Mouse (Mus musculus) midbrain, embryonic 15.5 days (tissue): ENCODE data around the gene Cadps. TPM values are rescaled to one million over a fixed set of nuclear protein-coding genes. Genes with fewer than 3 reads are reported as not detected.

Source experiments
- ATAC-seq: fragments of 200-750 bp; cut with Nextera tagmentation; replicated peaks from 2 replicates; pipeline ENCODE4 v1.8.0; 2017; ENCODE audit warnings: moderate TSS enrichment
- H3K27ac ChIP-seq: fragments of 300-500 bp; sonication (generic); 2 replicates; pipeline ENCODE4 v1.5.1; 2015; ENCODE audit warnings: mild to moderate bottlenecking, inconsistent platforms
- H3K27me3 ChIP-seq: fragments of 300-500 bp; sonication (generic); replicated peaks from 2 replicates; pipeline ENCODE4 v1.6.1; 2015; ENCODE audit warnings: inconsistent platforms
- H3K36me3 ChIP-seq: fragments of 300-500 bp; sonication (generic); replicated peaks from 2 replicates; pipeline ENCODE4 v1.6.1; 2015; ENCODE audit warnings: inconsistent platforms
- H3K4me1 ChIP-seq: fragments of 300-500 bp; sonication (generic); 2 replicates; pipeline ENCODE4 v1.6.1; 2015; ENCODE audit warnings: inconsistent platforms
- H3K4me2 ChIP-seq: fragments of 300-500 bp; sonication (generic); 2 replicates; pipeline ENCODE4 v1.6.1; 2015; ENCODE audit warnings: inconsistent platforms, mild to moderate bottlenecking, moderate library complexity
- H3K4me3 ChIP-seq: fragments of 300-500 bp; sonication (generic); 2 replicates; pipeline ENCODE4 v1.5.1; 2015; ENCODE audit warnings: mild to moderate bottlenecking, inconsistent platforms
- H3K9ac ChIP-seq: fragments of 300-500 bp; sonication (generic); 2 replicates; pipeline ENCODE4 v1.6.1; 2015; ENCODE audit warnings: mild to moderate bottlenecking, inconsistent platforms
- H3K9me3 ChIP-seq: fragments of 300-500 bp; sonication (generic); 2 replicates; pipeline ENCODE4 v1.6.1; 2016; ENCODE audit warnings: inconsistent platforms
- WGBS: fragments of 180-500 bp; shearing (Covaris S2); methylation state at CpG from one replicate; pipeline ENCODE4 v1.1.7; 2015; ENCODE audit warnings: mixed read lengths; 5-methylcytosine and 5-hydroxymethylcytosine counted together
- polyA plus RNA-seq: library from polyadenylated mRNA; unstranded; fragments of >200 nt; fragmentation: Nextera tagmentation; extraction: Ambion mirVana; gene quantifications from 2 replicates; pipeline ENCODE4 v1.2.1, GENCODE M21; 2015

The Cadps gene
- polyA plus RNA-seq, 1 experiment from 2014 or later, result 43.8 TPM

GRCm38 (mm10) chr14:12818442-12818841 is 4.4 kb downstream of the Cadps start:
- Histone ChIP-seq H3K4me2 (no peak overlapping the region), H3K9ac (no peak overlapping the region), H3K27me3 (no peaks in the 10 kb centered on the region), H3K27ac (no peak overlapping the region), H3K4me3 (no peak overlapping the region), H3K4me1 (peaks cover 21% of the 10 kb centered on the region), H3K36me3 (no peaks in the 10 kb centered on the region), H3K9me3 (no peaks in the 10 kb centered on the region)
- 89% methylated on average over 1 of the region's 1 CpGs for WGBS
- ATAC-seq, result no peak

GRCm38 (mm10) chr14:12812072-12812471 is 10.8 kb downstream of the Cadps start:
- WGBS, result 89% methylated on average over 3 of the region's 3 CpGs
- Histone ChIP-seq H3K4me1 (peaks cover 2% of the 10 kb centered on the region), H3K27ac (no peak overlapping the region), H3K36me3 (no peaks in the 10 kb centered on the region; the same call in 1 of the 2 replicates), H3K27me3 (no peaks in the 10 kb centered on the region), H3K4me2 (no peak overlapping the region), H3K9ac (no peak overlapping the region), H3K4me3 (no peak overlapping the region), H3K9me3 (no peaks in the 10 kb centered on the region)
- ATAC-seq, result no peak

DNA sequence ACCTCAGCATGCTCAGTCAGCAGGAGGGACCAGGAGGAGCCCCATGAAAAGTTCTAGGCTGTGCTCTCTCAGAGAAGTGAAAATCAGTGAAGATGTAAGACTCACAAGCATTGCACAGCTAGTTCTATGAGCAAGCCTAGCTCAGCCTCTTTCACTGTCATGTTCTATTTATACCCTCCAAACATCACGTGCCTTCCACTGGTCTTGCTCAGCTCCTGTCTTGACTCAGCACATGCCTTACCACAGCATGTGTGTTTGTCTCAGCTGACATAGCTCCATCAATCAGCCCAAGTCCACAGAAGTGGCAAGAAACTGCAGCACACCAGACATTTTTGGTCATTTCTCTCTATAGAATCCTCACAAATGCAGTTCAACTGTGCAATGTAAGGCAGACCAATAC is 19.9 kb downstream of the Cadps start:
- 97% methylated on average over 1 of the region's 1 CpGs for WGBS

DNA sequence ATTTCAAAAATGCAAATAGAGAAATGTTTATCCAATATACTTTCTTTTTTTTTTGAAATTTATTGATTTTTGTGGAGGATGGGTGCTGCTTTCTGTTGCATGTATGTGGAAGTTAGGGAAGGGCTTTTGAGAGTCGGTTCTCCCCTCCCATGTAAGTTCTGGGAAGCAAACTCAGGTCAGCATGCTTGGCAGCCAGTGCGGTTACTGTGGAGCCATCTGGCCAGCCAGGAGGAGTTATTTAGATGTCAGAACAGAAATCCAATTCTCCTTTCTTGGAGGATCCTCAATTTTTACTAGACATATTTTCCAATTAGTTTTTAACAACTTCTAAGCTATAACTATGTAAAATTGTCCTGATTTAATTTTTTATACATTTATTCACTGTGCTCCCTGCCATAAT is 21.8 kb downstream of the Cadps start:
- ATAC-seq, result no peak
- H3K27ac ChIP-seq, result no peak overlapping the region
- H3K27me3 ChIP-seq, result no peaks in the 10 kb centered on the region
- no peak overlapping the region for H3K4me3 ChIP-seq
- WGBS, result 77% methylated on average over 2 of the region's 2 CpGs
- no peak overlapping the region for H3K4me2 ChIP-seq
- no peaks in the 10 kb centered on the region for H3K36me3 ChIP-seq
- no peaks in the 10 kb centered on the region for H3K9me3 ChIP-seq
- H3K4me1 ChIP-seq, result no peaks in the 10 kb centered on the region
- no peak overlapping the region for H3K9ac ChIP-seq

More for the DNA sequence above, 19.9 kb downstream of the Cadps start:
- Histone ChIP-seq H3K27me3 (no peaks in the 10 kb centered on the region), H3K36me3 (no peaks in the 10 kb centered on the region), H3K4me3 (no peak overlapping the region), H3K4me1 (no peaks in the 10 kb centered on the region), H3K9me3 (no peaks in the 10 kb centered on the region), H3K9ac (no peak overlapping the region), H3K27ac (no peak overlapping the region), H3K4me2 (no peak overlapping the region)
- ATAC-seq, result no peak

DNA sequence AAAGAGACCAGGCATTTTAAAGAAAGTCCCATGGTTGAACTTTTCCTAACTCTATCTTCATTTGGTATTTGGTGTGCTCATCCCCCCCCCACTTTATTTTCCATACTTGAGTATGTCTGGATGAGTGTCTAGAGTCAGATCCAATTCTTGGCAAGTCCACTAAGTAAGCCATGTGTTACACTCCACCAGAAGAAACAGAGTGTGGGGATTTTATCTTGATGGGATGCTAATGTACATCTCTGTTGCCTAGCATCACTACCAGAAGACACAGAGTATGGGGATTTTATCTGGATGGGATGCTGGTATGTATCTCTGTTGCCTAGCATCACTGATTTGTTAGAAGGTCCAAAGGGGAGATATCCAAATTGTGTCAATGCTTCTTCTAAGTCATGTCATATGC is 24.0 kb downstream of the Cadps start:
- ATAC-seq, result no peak
- H3K27me3 ChIP-seq, result no peaks in the 10 kb centered on the region
- no peak overlapping the region for H3K9ac ChIP-seq
- H3K4me3 ChIP-seq, result no peak overlapping the region
- H3K9me3 ChIP-seq, result no peaks in the 10 kb centered on the region
- H3K4me1 ChIP-seq, result no peaks in the 10 kb centered on the region
- H3K36me3 ChIP-seq, result no peaks in the 10 kb centered on the region
- no peak overlapping the region for H3K4me2 ChIP-seq
- H3K27ac ChIP-seq, result no peak overlapping the region

DNA sequence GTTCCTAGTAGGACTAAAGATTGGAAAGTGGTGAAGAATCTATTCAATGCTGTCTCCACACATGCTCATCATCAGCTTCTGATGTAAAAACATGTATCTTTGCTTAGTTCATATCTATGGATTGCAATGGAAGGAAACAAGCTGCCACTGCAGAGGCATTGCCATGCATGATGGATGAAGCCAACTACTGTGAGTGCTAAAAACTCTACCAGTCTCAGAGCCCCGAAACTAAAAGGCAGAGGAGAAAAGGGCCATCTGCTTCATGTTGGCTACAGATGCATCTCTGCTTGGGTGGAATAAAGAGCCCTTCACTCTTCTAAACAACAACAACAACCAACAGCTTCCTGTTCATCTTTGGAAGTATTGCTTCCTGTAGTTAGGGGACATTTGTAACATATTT is 38.6 kb downstream of the Cadps start:
- Histone ChIP-seq H3K4me1 (no peaks in the 10 kb centered on the region), H3K9ac (no peak overlapping the region), H3K4me3 (no peak overlapping the region), H3K36me3 (no peaks in the 10 kb centered on the region), H3K9me3 (no peaks in the 10 kb centered on the region), H3K27me3 (no peaks in the 10 kb centered on the region), H3K27ac (no peak overlapping the region), H3K4me2 (no peak overlapping the region)
- no peak for ATAC-seq
- 87% methylated on average over 1 of the region's 1 CpGs for WGBS

GRCm38 (mm10) chr14:12780016-12780415 is 42.9 kb downstream of the Cadps start:
- H3K9me3 ChIP-seq, result no peaks in the 10 kb centered on the region
- no peak overlapping the region for H3K9ac ChIP-seq
- H3K36me3 ChIP-seq, result no peaks in the 10 kb centered on the region
- no peaks in the 10 kb centered on the region for H3K27me3 ChIP-seq
- H3K4me2 ChIP-seq, result no peak overlapping the region
- WGBS, result 84% methylated on average over 1 of the region's 1 CpGs
- ATAC-seq, result no peak
- no peak overlapping the region for H3K27ac ChIP-seq
- no peak overlapping the region for H3K4me3 ChIP-seq
- no peaks in the 10 kb centered on the region for H3K4me1 ChIP-seq

DNA sequence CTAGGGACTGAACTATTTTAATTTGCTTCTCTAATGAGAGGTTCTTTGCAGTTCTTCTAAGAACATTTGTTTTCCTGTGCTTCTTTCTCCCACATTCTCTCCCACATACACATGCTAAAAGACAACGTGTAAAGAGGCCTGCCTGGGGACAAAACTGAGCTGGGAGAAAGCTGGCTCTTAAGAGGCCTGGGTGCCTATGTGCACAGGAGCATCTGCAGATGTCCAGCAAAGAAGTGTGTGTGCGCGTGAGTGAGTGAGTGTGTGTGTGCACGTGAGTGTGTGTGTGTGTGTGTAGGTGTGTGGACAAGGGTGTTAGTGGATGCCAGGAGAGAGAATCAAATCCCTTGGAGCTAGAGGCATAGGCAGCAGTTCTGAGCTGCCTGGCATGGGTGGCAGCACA is 44.9 kb downstream of the Cadps start:
- H3K4me3 ChIP-seq, result no peak overlapping the region
- no peaks in the 10 kb centered on the region for H3K4me1 ChIP-seq
- no peaks in the 10 kb centered on the region for H3K36me3 ChIP-seq
- no peak overlapping the region for H3K4me2 ChIP-seq
- H3K27me3 ChIP-seq, result no peaks in the 10 kb centered on the region
- no peaks in the 10 kb centered on the region for H3K9me3 ChIP-seq
- no peak for ATAC-seq
- no peak overlapping the region for H3K9ac ChIP-seq
- no peak overlapping the region for H3K27ac ChIP-seq
- 79% methylated on average over 4 of the region's 4 CpGs for WGBS

DNA sequence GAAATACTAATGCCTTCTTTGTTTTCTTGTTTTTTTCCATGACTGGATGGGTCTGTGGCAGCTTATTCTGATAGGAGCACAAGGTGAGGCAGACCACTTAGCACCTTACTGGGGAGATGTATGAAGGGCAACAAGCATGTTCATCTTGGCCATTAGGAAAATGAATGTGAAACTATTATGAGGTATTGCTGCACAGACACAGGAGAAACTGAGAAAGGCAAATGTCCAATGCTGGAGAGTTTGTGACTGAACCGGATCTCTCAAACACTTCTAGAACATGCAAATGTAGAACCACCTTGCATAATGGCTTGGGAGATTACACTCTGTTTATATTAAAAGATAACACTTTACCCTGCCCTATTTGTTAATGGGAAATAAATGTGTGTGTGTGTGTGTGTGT is 54.0 kb downstream of the Cadps start:
- H3K4me3 ChIP-seq, result no peak overlapping the region

GRCm38 (mm10) chr14:12753237-12753636 is 69.6 kb downstream of the Cadps start:
- Histone ChIP-seq H3K4me3 (no peak overlapping the region), H3K9me3 (no peaks in the 10 kb centered on the region), H3K9ac (no peak overlapping the region), H3K27me3 (no peaks in the 10 kb centered on the region), H3K27ac (no peak overlapping the region), H3K4me1 (no peaks in the 10 kb centered on the region), H3K4me2 (no peak overlapping the region), H3K36me3 (no peaks in the 10 kb centered on the region)
- no peak for ATAC-seq
- WGBS, result 89% methylated on average over 4 of the region's 4 CpGs

More for the DNA sequence above, 54.0 kb downstream of the Cadps start:
- Histone ChIP-seq H3K9me3 (no peaks in the 10 kb centered on the region), H3K27me3 (no peaks in the 10 kb centered on the region), H3K4me2 (no peak overlapping the region), H3K36me3 (no peaks in the 10 kb centered on the region), H3K27ac (no peak overlapping the region), H3K4me1 (no peaks in the 10 kb centered on the region), H3K9ac (no peak overlapping the region)
- ATAC-seq, result no peak
- 84% methylated on average over 1 of the region's 1 CpGs for WGBS

- no peaks in the 10 kb centered on the region for H3K9me3 ChIP-seq
- H3K4me2 ChIP-seq, result no peak overlapping the region
- H3K27ac ChIP-seq, result no peak overlapping the region
- no peak overlapping the region for H3K4me3 ChIP-seq
- no peak for ATAC-seq
- H3K4me1 ChIP-seq, result no peaks in the 10 kb centered on the region
- WGBS, result 67% methylated on average over 1 of the region's 1 CpGs
- no peaks in the 10 kb centered on the region for H3K36me3 ChIP-seq
- no peak overlapping the region for H3K9ac ChIP-seq
- no peaks in the 10 kb centered on the region for H3K27me3 ChIP-seq
Observed at GRCm38 (mm10) chr14:12751821-12752220, 71.1 kb downstream of the Cadps start.

GRCm38 (mm10) chr14:12730979-12731378 is 91.9 kb downstream of the Cadps start:
- Histone ChIP-seq H3K36me3 (no peaks in the 10 kb centered on the region), H3K9ac (no peak overlapping the region), H3K4me1 (no peaks in the 10 kb centered on the region), H3K27ac (no peak overlapping the region), H3K4me2 (no peak overlapping the region), H3K27me3 (no peaks in the 10 kb centered on the region), H3K4me3 (no peak overlapping the region), H3K9me3 (no peaks in the 10 kb centered on the region)
- ATAC-seq, result no peak
- 69% methylated on average over 2 of the region's 2 CpGs for WGBS

GRCm38 (mm10) chr14:12722452-12723194 is 100.3 kb downstream of the Cadps start:
- 87% methylated on average over 1 of the region's 1 CpGs for WGBS
- no peak for ATAC-seq

More at GRCm38 (mm10) chr14:12722452-12723194, 100.3 kb downstream of the Cadps start:
- Histone ChIP-seq H3K9ac (no peak overlapping the region), H3K36me3 (no peaks in the 10 kb centered on the region), H3K9me3 (no peaks in the 10 kb centered on the region), H3K4me1 (no peaks in the 10 kb centered on the region), H3K4me2 (no peak overlapping the region), H3K27ac (no peak overlapping the region), H3K27me3 (no peaks in the 10 kb centered on the region), H3K4me3 (no peak overlapping the region)
